Mouse (Mus musculus): ENCODE data around the gene Coq6. TPM values are rescaled to one million over a fixed set of nuclear protein-coding genes. Genes with fewer than 3 reads are reported as not detected.

The Coq6 gene
- polyA plus RNA-seq, 1 experiment from 2014 or later, result 45.4 TPM

GRCm38 (mm10) chr12:84400068-84400467 lies 38.6 kb downstream of the Coq6 start:
- 86% methylated on average over 3 of the region's 3 CpGs for WGBS

GRCm38 (mm10) chr12:84400653-84401052 lies 39.2 kb downstream of the Coq6 start:
- no peak for ATAC-seq
- 77% methylated on average over 3 of the region's 3 CpGs for WGBS
- Histone ChIP-seq H3K4me1 (ENCODE audit: control insufficient read depth, insufficient read depth, low read depth, low read length) (no peaks in the 10 kb centered on the region), H3K27ac (ENCODE audit: low read depth, low read length) (no peak overlapping the region), H3K4me3 (ENCODE audit: low read length) (no peak overlapping the region), H3K9me3 (ENCODE audit: control insufficient read depth, low read length) (no peaks in the 10 kb centered on the region), H3K9ac (ENCODE audit: low read depth, low read length) (no peak overlapping the region), H3K4me2 (ENCODE audit: low read length) (no peak overlapping the region), H3K36me3 (ENCODE audit: control insufficient read depth, insufficient read depth, low read length) (peaks cover 3% of the 10 kb centered on the region), H3K27me3 (replicated peaks; ENCODE audit: control insufficient read depth, insufficient read depth, low read length) (no peaks in the 10 kb centered on the region)

More at GRCm38 (mm10) chr12:84400068-84400467, 38.6 kb downstream of the Coq6 start:
- Histone ChIP-seq H3K9me3 (ENCODE audit: control insufficient read depth, low read length) (no peaks in the 10 kb centered on the region), H3K9ac (ENCODE audit: low read depth, low read length) (no peak overlapping the region), H3K4me1 (ENCODE audit: control insufficient read depth, insufficient read depth, low read depth, low read length) (no peaks in the 10 kb centered on the region), H3K4me2 (ENCODE audit: low read length) (no peak overlapping the region), H3K4me3 (ENCODE audit: low read length) (no peak overlapping the region), H3K27me3 (replicated peaks; ENCODE audit: control insufficient read depth, insufficient read depth, low read length) (no peaks in the 10 kb centered on the region), H3K27ac (ENCODE audit: low read depth, low read length) (no peak overlapping the region), H3K36me3 (ENCODE audit: control insufficient read depth, insufficient read depth, low read length) (peaks cover 3% of the 10 kb centered on the region)
- no peak for ATAC-seq

GRCm38 (mm10) chr12:84402923-84403322 lies 41.5 kb downstream of the Coq6 start:
- Histone ChIP-seq H3K9me3 (ENCODE audit: control insufficient read depth, low read length) (no peaks in the 10 kb centered on the region), H3K36me3 (ENCODE audit: control insufficient read depth, insufficient read depth, low read length) (peaks cover 3% of the 10 kb centered on the region), H3K4me2 (ENCODE audit: low read length) (no peak overlapping the region), H3K9ac (ENCODE audit: low read depth, low read length) (no peak overlapping the region), H3K4me3 (ENCODE audit: low read length) (no peak overlapping the region), H3K27me3 (replicated peaks; ENCODE audit: control insufficient read depth, insufficient read depth, low read length) (no peaks in the 10 kb centered on the region), H3K27ac (ENCODE audit: low read depth, low read length) (no peak overlapping the region), H3K4me1 (ENCODE audit: control insufficient read depth, insufficient read depth, low read depth, low read length) (peaks cover 4% of the 10 kb centered on the region)
- no peak for ATAC-seq
- WGBS, result 83% methylated on average over 9 of the region's 9 CpGs

GRCm38 (mm10) chr12:84404541-84404940 lies 43.1 kb downstream of the Coq6 start:
- Histone ChIP-seq H3K4me1 (ENCODE audit: control insufficient read depth, insufficient read depth, low read depth, low read length) (peaks cover 8% of the 10 kb centered on the region), H3K4me2 (ENCODE audit: low read length) (no peak overlapping the region), H3K27me3 (replicated peaks; ENCODE audit: control insufficient read depth, insufficient read depth, low read length) (no peaks in the 10 kb centered on the region), H3K9ac (ENCODE audit: low read depth, low read length) (no peak overlapping the region), H3K4me3 (ENCODE audit: low read length) (no peak overlapping the region), H3K36me3 (ENCODE audit: control insufficient read depth, insufficient read depth, low read length) (peaks cover 3% of the 10 kb centered on the region), H3K9me3 (ENCODE audit: control insufficient read depth, low read length) (no peaks in the 10 kb centered on the region), H3K27ac (ENCODE audit: low read depth, low read length) (no peak overlapping the region)
- 73% methylated on average over 6 of the region's 6 CpGs for whole genome bisulfite sequencing
- no peak for ATAC-seq

GRCm38 (mm10) chr12:84407259-84407658 lies 45.8 kb downstream of the Coq6 start:
- Histone ChIP-seq H3K4me2 (ENCODE audit: low read length) (no peak overlapping the region), H3K9me3 (ENCODE audit: control insufficient read depth, low read length) (no peaks in the 10 kb centered on the region), H3K4me1 (ENCODE audit: control insufficient read depth, insufficient read depth, low read depth, low read length) (peaks cover 9% of the 10 kb centered on the region), H3K27ac (ENCODE audit: low read depth, low read length) (no peak overlapping the region), H3K4me3 (ENCODE audit: low read length) (no peak overlapping the region), H3K27me3 (replicated peaks; ENCODE audit: control insufficient read depth, insufficient read depth, low read length) (no peaks in the 10 kb centered on the region), H3K36me3 (ENCODE audit: control insufficient read depth, insufficient read depth, low read length) (no peaks in the 10 kb centered on the region; the same call in 1 of the 2 replicates), H3K9ac (ENCODE audit: low read depth, low read length) (no peak overlapping the region)
- 62% methylated on average over 4 of the region's 4 CpGs for WGBS
- ATAC-seq, result no peak

GRCm38 (mm10) chr12:84407874-84408818 lies 46.7 kb downstream of the Coq6 start:
- no peaks in the 10 kb centered on the region for H3K27me3 ChIP-seq (replicated peaks; ENCODE audit: control insufficient read depth, insufficient read depth, low read length)
- peak overlapping the region; percentile 91 for H3K9ac ChIP-seq (ENCODE audit: low read depth, low read length)
- H3K27ac ChIP-seq (ENCODE audit: low read depth, low read length), result peak overlapping the region; percentile 95
- peaks cover 9% of the 10 kb centered on the region for H3K4me1 ChIP-seq (ENCODE audit: control insufficient read depth, insufficient read depth, low read depth, low read length)
- no peaks in the 10 kb centered on the region for H3K9me3 ChIP-seq (ENCODE audit: control insufficient read depth, low read length)
- WGBS, result 2% methylated on average over 34 of the region's 52 CpGs
- peak overlapping the region; percentile 90 for H3K4me2 ChIP-seq (ENCODE audit: low read length)
- H3K4me3 ChIP-seq (ENCODE audit: low read length), result peak overlapping the region; percentile 86
- no peaks in the 10 kb centered on the region for H3K36me3 ChIP-seq (ENCODE audit: control insufficient read depth, insufficient read depth, low read length)
- peak; percentile 81 for ATAC-seq

GRCm38 (mm10) chr12:84408819-84409507 lies 47.5 kb downstream of the Coq6 start, which contains the start of the genes Entpd5 and Bbof1:
TSS of gene Entpd5 (minus strand) at chr12:84409029.
TSS of gene Bbof1 (plus strand) at chr12:84409071.
- Histone ChIP-seq H3K9me3 (ENCODE audit: control insufficient read depth, low read length) (no peaks in the 10 kb centered on the region), H3K9ac (ENCODE audit: low read depth, low read length) (peak within 1 kb of the TSS; percentile 91), H3K27ac (ENCODE audit: low read depth, low read length) (peak within 1 kb of the TSS; percentile 95), H3K36me3 (ENCODE audit: control insufficient read depth, insufficient read depth, low read length) (no peaks in the 10 kb centered on the region), H3K4me3 (ENCODE audit: low read length) (peak within 1 kb of the TSS; percentile 86), H3K4me2 (ENCODE audit: low read length) (peak within 1 kb of the TSS; percentile 90), H3K4me1 (ENCODE audit: control insufficient read depth, insufficient read depth, low read depth, low read length) (peaks cover 9% of the 10 kb centered on the region), H3K27me3 (replicated peaks; ENCODE audit: control insufficient read depth, insufficient read depth, low read length) (no peaks in the 10 kb centered on the region)
- WGBS, result under 1% methylated on average over 45 of the region's 63 CpGs
- ATAC-seq, result peak; percentile 95

- H3K9me3 ChIP-seq (ENCODE audit: control insufficient read depth, low read length), result no peaks in the 10 kb centered on the region
- peak within 1 kb of the TSS; percentile 83 for H3K4me2 ChIP-seq (ENCODE audit: low read length)
- peak within 1 kb of the TSS; percentile 81 for H3K27ac ChIP-seq (ENCODE audit: low read depth, low read length)
- peak within 1 kb of the TSS; percentile 66 for H3K4me3 ChIP-seq (ENCODE audit: low read length)
- no peaks in the 10 kb centered on the region for H3K27me3 ChIP-seq (replicated peaks; ENCODE audit: control insufficient read depth, insufficient read depth, low read length)
- WGBS, result 3% methylated on average over 50 of the region's 50 CpGs
- H3K9ac ChIP-seq (ENCODE audit: low read depth, low read length), result peak within 1 kb of the TSS; percentile 77
- ATAC-seq, result peak; percentile 95
- no peaks in the 10 kb centered on the region; the same call in 1 of the 2 replicates for H3K36me3 ChIP-seq (ENCODE audit: control insufficient read depth, insufficient read depth, low read length)
- H3K4me1 ChIP-seq (ENCODE audit: control insufficient read depth, insufficient read depth, low read depth, low read length), result peaks cover 5% of the 10 kb centered on the region
Observed at GRCm38 (mm10) chr12:84416834-84417604, 55.6 kb downstream of the Coq6 start, which contains the start of gene Rnf113a2. TSS of gene Rnf113a2 (plus strand) at chr12:84417196.

Measured in hindbrain, embryonic 16.5 days (tissue).